Mouse (Mus musculus): ENCODE data around the gene Glg1. TPM values are rescaled to one million over a fixed set of nuclear protein-coding genes. Genes with fewer than 3 reads are reported as not detected.
"Not testable (repeated sequence)": the region's sequence is repeated elsewhere in the genome, so short reads cannot be mapped to it uniquely, and the experiment has no call there.

Gene Glg1
- total RNA-seq, 2 experiments from 2014 or later: 129 TPM

DNA sequence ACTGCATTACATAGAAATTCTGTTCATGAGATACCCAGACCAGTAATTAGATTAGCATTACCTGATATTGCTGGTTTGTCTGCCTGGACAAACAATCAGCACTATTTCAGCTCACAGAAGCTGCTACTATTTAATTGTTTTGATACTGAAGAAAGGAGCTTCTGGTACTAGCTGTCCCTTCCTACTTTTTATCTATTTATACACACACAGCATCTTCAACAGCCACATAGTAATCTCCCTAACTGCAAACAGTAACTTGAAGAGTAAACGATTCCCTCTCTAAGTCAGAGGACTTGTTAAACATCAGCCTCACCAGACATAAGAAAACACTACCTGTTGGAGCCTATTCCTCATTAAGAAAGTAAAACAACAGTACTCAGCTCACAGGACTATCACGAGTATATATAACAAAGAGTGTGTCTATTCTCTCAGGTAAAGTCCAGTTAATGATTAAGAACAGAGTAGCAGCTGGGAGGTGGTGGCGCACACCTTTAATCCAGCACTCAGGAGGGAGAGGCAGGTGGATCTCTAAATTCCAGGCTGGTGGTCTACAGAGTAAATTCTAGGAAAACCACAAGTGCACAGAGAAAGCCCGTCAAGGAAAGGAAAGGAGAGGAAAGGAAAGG is 6.4 kb downstream of the Glg1 start:
- no peak for DNase-seq (ENCODE audit: low spot score in 2 of 2)

DNA sequence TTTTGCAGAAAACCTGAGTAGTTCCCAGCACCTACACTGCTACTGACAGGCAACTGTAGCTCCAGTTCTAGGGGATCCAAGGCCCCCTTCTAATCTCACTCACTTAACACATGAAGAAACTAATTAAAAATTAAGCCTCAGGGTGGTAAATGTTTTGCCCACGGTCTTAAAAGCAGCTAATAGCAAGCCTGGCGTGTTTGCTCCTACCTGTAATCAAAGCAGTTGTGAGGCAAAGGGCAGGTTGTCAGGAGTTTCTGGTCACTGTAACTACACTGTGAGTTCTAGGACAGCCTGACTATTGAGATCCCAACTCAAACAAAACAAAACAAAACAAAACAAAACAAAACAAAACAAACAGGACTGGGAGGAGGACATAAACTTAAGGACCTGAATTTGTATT is 8.9 kb downstream of the Glg1 start:
- DNase-seq (ENCODE audit: low spot score in 2 of 2): no peak

DNA sequence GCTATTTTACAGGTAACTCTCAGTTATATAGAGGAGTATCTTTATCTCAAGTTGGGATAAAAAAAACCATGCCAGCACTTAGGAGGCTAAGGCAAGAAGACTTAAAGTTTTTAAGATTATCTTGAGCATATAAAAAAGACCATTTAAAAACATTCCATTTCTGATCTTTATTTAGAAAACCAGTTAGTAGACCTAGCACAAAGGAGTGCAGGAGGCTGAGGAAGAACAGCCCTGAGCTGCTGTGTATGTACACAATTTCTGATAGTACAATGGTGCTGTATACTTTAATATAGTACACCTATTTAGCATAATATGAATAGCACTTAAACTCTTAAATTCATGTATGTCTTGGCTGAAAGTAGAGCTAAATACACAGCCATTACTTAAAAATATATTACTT is 10.9 kb downstream of the Glg1 start:
- DNase-seq (ENCODE audit: low spot score in 2 of 2): no peak

DNA sequence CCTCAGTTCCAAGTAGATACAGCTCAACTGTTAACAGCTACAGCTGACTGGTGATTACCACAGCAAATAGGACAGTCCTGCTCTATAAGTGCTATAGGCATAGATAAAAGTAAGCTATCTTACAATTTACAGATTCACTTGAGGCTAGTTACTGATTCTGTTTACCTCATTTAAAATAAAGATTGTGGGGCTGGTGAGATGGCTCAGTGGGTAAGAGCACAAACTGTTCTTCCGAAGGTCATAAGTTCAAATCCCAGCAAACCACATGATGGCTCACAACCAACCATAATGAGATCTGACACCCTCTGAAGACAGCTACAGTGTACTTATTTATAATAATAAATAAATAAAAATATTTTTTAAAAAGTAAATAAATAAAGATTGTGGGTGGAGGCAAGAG is 12.2 kb downstream of the Glg1 start:
- DNase-seq (ENCODE audit: low spot score in 2 of 2): not testable (repeated sequence)

DNA sequence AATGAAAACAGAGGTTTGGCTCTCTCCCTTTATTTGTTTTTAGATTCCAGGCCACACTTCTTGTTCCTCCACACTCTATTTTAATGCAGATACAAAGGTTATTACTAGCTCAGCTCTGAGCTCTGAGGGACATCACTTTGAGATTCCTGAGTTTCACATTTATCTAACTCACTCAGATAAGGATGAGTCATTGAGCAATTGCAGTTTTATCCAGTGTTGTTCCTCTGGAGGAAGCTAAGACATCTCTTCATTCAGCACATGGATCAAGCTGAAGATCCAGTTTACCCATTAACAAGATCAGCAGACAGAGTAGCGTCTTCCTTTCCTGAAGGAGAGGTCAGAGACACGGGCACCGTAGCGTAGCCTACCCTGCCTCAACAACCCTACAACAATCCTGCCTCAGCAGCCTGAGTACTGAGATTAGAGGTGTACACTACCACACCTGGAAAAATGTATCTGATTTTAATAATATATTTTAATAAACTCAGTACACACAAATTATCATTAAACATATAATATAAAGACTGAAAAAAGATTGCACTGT is 12.7 kb downstream of the Glg1 start:
- no peak for DNase-seq (ENCODE audit: low spot score in 2 of 2)

DNA sequence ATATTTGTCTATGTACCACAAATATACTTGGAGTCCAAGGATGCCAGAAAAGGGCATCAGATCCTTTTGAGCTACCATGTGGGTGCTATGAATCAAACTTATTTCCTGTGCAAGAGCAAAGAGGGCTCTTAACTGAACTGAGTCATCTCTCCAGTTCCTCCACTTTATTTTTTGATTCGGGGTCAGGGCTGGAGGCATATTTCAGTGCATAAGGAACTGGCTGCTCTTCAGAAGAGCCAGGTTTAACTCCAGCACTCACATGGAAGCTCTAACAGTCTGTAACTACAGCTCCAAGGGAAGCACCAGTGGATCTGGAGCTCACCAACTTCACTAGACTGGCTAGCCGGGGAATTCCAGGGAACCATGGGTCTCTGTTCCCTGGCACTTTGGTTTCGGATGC is 21.7 kb downstream of the Glg1 start:
- no peak for DNase-seq (ENCODE audit: low spot score in 2 of 2)

DNA sequence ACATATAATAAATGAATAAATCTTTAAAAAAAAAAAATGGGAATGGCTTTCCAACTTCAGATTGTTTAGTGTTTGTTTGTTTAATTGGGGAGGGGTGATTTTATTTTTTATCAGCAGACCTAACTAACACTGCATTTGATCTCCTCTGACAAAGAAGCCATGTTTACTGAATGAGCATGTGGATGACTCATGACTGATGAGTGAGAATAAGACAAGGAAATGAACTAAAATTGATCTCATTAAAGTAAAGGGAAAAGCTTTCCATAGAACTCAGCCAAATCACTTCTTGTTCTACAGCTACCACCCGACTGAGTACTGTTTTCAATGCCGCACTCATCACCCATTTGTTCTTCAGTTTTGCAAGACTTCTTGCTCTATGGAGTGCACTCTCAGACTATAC is 25.3 kb downstream of the Glg1 start:
- DNase-seq (ENCODE audit: low spot score in 2 of 2): no peak

DNA sequence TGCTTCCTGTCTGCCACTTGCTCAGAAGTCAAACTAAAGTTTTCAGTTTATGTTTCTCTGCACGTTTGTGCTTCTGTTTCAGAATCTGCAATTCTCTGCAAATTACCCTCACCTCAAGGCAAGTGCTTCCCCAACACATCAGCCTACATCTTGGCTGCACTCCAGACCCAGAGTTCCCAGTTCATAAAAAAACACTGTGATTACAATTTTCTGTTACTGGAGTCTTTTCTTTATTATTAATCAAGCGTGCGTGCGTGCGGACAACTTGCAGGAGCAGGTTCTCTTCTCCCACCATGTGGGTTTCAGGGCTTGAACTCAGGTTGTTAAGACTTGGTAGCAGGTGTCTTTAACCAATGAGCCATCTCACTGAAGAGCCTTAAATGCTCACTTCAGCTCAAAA is 34.9 kb downstream of the Glg1 start:
- no peak for DNase-seq (ENCODE audit: low spot score in 2 of 2)

DNA sequence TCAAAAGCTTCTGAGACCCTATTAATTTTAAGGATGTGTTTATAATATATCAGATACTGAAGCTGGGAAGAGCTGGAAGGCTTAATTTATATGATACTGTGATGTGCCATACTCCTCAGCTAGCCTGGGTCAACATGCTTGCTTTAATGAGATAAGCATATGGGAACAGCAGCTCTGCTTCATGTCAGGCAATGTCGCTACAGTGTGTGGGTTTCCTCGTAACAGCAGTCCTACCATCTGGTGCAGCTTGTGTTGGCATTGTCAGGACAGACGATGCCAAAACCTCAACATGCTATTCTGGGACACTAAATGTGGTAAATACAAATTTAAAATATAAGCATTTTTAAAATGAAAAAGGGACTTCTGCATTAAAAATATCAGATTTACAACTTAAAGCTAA is 40.9 kb downstream of the Glg1 start:
- DNase-seq (ENCODE audit: low spot score in 2 of 2): peak; percentile 54 to 89

DNA sequence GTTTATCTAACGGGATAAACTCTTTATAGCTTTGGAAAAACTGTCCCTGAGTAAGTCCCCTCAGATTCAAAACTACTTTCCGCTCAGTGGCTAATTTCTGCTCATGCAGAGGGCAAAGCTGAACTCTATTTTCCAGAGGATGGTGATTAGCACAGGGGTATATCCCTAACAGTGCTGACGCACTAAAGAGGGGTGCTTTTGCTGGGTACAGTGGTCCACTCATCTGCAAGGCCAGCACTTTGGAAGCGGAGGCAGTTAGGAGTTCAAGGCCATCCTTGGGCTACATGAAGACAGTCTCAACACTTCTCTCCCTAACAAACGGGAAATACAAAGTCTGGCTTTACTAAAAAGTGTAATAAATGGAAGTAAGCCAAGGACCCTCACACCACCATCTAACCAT is 45.6 kb downstream of the Glg1 start:
- DNase-seq (ENCODE audit: low spot score in 2 of 2): no peak

DNA sequence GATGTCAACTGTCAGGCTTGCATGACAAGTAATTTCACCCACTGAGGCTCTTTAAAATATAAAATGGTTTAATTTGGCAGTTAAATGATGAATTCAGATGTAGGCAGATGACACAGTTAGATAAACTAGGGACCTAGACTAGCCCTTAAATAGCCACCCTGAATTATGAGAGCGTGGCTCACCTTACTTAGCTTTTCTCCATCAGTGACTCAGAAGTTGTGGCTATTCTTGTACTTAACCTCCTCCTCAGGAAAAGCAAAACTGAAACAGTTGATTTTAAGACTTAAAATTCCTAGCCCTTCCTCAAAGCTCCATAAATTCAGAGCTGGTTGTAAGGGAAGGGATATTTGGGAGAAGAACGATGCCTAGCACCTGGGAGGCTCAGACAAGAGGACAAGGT is 47.8 kb downstream of the Glg1 start:
- no peak for DNase-seq (ENCODE audit: low spot score in 2 of 2)

DNA sequence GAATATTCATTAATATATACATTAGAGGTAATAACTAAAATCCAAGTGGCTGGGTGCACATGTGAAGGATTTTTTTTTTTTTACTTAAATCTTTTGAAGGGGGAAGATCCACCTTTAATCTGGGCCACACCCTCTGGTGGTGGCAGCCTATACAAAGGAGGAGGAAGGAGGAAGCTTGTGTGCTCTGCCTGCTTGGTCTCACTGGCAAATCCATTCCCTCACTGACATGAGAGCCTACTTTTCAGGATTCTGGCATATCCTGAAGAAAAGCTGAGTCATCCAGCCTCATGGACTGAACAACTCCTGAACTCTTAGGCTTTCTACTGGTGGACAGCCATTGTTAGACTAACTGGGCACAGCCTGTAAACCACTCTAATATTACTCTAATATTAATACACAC is 49.1 kb downstream of the Glg1 start:
- no peak for DNase-seq (ENCODE audit: low spot score in 2 of 2)

DNA sequence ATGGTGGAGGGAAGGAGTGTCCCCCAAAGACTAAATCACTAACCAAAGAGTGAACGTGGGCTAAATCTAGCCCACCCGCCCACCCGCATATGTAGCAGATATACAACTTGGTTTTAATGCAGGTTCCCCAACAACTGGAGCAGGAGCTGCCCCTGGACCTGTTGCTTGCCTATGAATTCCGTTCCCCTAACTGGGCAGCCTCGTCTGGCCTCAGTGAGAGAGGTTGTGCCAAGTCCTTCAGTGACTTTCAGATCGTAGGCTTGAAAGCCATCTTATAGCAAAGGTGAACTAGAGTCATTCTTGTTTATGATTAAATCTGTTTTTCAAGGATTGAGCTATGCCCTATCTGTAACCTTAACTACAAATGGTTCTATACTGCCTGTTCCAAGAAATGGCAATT is 52.7 kb downstream of the Glg1 start:
- no peak for DNase-seq (ENCODE audit: low spot score in 2 of 2)

DNA sequence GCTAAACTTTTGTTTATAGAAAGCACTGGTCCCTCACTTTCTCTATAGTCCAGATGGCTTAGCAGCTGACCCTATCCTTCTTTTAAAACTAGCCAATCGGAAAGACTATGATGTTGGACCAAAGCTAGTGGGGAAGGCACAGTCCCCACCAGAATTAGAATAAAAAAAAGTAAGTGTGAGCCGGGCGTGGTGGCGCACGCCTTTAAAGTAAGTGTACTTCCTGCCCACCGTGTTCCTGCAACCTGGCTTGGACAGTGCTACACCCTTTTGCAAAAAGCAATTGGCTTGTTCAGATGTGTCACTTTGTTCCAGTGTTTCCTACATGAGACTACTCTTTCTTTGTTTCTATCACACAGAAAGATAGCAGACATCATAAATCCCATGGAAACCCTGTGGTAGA is 54.0 kb downstream of the Glg1 start:
- no peak for DNase-seq (ENCODE audit: low spot score in 2 of 2)

DNA sequence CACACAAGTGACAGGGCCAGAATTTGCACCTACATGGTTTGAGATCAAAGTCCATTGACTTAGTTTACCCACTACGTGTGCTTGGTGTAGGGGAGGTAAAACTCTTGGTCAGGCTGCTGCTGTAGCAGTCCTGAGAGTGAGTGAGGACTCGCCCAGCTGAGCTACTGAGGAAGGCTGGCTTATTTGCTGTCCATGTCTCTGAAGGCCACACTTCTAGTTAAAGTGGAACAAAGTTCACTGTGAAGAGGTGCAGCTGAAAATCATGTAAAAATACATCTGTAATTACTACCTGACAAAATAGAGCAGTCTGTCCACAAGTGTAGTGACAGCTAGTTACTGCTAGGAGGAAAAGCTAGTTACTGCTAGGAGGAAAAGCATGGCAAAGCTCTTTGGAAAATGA is 55.7 kb downstream of the Glg1 start:
- DNase-seq (ENCODE audit: low spot score in 2 of 2): no peak

DNA sequence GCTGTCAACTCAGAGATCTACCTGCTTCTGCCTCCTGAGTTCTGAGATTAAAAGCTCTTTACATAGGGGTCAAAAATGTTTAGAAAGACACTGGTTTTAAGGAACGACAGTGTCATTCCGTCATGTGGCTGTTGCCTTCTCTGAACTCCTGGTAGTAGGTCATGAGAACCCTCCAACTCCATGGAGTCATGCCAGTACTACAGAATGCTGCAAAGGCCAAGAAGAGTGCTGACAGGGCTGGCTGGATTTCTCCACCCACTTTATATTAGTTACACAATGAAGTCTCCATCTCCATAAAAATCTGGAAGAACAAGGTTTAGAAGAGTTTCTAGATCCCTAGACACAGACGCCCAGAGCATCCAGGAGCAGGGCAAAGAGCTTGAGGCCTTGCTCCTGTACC is 61.0 kb downstream of the Glg1 start:
- DNase-seq (ENCODE audit: low spot score in 2 of 2): no peak

DNA sequence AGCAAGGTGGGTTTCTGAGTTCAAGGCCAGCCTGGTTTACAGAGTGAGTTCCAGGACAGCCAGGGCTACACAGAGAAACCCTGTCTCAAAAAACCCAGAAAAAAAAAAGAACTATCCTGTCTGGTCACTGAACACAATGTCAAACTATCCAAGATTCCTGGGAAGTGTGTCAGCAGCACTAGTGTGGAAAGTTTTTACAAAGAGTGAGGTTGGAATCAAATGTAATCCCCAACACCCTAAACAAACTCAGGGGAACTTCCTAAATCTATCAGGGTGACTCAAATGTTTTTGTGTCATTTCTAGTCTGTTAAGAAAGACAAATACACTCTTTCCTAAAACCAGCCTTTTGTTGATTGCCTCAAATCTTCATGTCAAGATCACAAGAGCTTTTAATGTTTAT is 62.8 kb downstream of the Glg1 start:
- no peak for DNase-seq (ENCODE audit: low spot score in 2 of 2)

DNA sequence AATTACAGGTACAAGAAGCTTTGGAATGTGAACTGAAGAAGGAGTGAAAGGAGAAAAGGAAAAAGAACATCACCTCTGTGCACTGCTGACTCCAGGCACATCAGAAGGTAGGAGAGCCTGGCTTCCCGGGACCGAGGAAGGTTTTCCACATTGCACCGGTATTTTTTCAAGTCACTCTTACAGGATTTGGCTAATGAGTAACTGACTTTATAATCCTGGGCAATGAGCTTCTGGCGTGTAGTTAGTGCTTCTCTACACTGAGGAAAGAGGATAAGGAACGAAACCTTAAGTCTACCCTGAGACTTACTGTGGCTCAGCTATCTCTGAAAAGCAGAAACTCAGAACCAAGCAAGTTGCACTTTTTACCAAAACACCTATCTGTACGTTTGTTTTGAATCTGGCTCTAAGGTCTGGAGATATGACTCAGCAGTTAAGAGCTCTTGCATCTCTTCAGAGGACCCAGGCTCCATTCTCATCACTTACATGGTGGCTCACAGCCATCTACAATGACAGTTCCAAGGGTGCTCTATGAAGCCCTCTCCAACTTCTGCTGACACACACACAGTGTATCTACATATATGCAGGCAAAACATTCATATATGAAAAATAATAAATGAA is 70.3 kb downstream of the Glg1 start:
- DNase-seq (ENCODE audit: low spot score in 2 of 2): no peak

DNA sequence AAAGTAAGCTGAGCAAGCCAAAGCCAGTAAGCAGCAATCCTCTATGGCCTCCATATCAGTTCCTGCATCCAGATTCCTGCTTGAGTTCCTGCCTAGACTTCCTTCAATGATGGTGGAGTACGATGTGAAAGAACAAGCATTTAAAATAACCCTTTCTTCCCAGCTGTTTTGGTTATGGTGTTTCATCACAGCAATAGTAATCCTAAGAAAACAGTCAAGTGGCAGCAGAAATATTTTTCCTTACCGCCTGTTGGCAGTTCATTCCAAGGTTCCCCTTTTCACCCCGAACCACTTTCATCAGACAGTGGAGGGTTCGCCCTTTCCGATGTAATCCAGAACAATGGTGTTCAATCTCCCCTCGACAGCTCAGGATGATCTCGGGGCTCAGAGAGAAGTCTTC is 71.5 kb downstream of the Glg1 start:
- DNase-seq (ENCODE audit: low spot score in 2 of 2): no peak

DNA sequence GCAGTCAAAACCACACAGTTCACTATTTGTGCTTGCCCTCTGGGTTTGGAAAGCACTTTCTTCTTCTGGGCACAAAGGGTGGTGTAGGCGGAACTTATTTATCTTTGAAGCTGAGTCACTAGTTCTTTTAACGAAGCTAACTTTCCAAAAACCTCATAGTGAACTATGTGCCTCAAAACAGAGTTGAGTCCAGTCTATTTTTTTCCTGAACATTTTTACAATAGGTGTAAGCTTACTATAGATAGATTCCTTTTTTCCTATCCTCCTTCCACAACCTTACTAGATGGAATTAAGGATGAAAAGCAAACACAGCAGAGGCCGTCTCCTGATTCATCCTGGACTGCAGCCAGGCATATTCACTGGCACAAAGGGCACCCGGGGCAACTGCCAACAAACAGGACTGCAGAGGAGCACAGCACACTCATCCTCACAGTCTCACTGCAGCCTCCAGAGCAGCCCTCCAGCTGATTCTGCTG is 73.5 kb downstream of the Glg1 start:
- DNase-seq (ENCODE audit: low spot score in 2 of 2): peak; percentile 16 to 58

DNA sequence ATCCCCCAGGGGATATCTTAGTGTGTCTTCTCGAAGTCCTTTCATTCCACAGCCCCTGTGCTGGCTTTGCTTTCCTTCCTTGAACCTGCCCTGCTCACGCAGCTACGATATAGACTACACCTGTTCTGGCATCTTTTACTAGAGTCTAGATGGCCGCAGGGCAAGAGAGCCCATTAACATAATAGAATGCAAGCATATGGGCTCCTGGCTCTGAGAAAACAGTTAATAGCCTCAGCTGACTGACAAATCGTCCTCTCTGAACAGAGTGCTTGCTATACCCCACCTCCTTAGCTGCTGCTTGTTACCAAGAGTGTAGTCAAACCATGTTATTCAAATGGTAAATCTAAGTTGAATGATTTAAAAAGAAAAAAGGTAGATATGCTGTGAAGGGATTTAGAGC is 87.4 kb downstream of the Glg1 start:
- DNase-seq (ENCODE audit: low spot score in 2 of 2): no peak

DNA sequence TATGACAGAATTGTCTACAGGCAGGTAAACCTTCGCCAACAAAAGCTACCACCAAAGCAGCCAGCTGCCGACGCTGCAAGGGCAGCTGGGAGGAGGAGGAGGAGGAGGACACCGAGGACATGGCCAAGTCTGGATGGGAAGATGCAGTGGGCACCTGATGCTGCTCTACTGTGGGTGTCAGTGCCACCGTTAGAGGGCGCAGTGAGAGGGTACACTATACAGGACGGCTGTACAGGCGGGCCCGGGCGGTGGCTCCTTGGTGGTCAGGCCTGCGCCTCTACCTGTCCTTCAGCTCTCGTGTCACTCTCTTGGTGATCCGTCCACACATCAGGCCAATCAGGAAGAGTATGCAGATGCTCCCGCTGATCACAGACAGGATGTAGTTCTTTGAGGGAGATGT is 101.4 kb downstream of the Glg1 start:
- DNase-seq (ENCODE audit: low spot score in 2 of 2): peak in 1 of 2 experiments; percentile 41

Data from layer of hippocampus, postnatal 14 days (tissue).